Mouse (Mus musculus) urinary bladder, postnatal 14 days (tissue): Measurements from ENCODE around the gene Elp6.

ENCODE experiments used
- DNase-seq: peaks from one replicate; pipeline ENCODE4 v3.0.0; 2021; ENCODE audit warnings: low spot score

The Elp6 gene

DNA sequence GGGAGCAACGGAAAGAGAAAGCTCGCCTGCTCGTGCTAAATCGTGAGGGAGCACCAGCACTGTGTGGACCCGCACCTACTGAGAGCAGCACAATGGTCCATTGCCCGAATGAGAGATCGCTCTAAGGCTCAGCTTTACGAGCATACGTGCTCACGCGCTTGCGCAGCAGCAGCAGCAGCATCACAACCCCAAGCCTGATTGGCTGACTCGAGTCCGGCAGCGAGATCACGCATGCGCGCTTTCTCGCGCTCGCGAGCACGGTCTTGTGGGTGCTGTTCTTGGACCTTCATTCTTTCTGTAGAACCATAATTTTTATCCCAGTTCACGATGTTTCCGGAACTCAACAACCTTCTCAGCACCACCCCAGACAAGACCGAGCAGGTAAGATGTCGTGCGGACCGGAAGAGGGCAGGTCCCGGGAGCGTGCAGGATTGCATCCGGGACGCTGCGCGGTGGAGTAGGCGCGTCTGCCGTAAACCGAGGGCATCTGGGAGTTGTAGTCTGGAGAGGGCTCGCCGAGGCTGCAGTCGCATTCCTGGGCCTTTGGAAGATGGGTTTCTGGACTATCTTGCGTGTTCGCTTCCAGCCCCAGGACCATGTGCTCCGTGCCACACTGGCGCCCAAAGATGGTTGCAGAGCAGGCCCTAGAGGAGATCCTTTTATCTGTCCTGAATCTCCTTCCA lies at the start of gene Elp6:
TSS of gene Elp6 (plus strand) at position 205 of the 683 bp plus-strand sequence.
- peak; percentile 89 for DNase-seq

DNA sequence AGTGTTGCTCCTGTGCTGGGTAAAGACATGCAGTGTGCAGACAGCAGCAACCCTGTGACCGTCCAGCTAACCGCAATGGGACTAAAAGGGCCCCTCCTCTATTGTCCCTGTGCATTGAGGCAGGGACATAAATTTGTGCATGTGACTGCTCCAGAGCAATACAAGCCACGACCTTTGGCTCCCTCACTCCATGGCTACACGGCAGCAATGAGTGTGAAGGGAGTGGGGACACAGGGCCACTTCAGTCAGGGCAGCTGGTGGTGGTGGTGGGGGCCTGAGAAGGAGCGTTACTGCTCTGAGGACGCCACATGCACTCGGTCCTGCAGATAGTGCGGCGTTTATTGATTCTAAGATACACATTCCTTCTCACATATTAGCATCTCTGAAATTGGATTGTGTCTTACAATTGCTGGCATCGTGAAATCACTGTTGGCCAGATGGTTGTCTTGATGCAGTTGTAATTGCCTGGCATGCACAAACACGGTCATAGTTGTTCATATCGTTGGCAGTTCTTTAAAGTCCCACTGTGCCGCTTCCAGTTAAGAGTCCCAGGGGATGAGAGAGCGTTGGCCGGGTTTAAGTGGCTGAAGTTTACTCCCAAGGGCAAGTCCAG lies 49.5 kb upstream of the Elp6 start:
- DNase-seq: no peak

- DNase-seq: no peak
Observed at GRCm38 (mm10) chr9:110258646-110259045, 46.3 kb upstream of the Elp6 start.

DNA sequence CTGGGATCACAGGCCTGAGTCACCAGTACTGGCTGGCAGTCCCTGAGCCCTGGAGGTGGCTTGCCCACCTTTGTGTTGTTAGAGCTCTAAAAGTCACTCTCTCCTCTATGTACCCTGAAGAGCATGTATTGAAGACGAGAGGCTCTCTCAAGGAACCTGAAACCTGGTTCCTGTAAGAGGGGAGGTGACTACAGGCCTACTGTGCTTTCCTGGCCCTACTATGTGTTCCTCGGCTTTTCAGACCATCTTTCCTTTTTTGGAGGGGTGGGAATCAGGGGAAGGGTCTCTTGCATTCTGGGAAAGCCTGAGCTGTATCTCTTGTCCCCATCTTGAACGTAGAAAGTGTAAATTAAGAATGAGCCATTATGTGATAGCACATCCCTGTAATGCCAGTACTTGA lies 45.9 kb upstream of the Elp6 start:
- DNase-seq: no peak

DNA sequence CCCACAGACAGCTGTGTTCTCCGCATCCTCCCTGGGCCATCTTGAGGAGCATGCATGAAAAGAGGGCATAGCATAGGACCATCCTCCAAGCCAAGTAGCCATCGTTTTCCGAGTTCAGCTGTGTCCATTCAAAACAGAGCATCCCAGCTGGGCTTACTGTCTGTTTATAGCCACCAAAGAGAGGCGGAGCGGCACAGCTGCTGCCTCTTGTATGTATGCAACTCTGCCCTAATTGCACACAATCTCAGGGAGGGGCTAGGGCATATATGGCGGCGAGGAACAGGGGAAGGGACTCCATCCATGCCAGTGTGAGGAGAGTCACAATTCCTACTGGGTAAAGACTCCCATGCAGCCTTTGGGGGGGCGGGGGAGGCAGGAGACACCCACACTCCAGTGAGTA lies 41.8 kb upstream of the Elp6 start:
- no peak for DNase-seq

DNA sequence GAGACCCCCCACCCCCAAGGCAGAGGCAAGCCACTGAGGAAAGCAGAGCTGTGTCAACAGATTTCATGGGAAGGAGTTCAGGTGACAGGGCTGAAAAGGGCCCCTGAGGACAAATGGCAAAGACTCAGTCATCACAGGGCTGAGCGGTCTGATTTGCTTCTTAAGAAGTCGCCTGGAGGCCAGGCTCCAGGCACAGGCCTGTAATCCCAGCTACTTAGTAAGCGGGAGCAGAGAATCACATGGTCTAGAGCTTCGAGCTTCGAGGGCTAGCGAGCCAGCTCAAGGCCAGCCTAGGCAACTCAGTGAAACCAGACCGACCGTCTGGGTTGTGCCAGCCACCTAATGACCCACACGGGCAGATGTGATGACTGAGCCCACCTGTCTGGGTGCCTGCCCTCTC lies 40.0 kb upstream of the Elp6 start:
- no peak for DNase-seq

- no peak for DNase-seq
Observed at GRCm38 (mm10) chr9:110268416-110268815, 36.6 kb upstream of the Elp6 start.

DNA sequence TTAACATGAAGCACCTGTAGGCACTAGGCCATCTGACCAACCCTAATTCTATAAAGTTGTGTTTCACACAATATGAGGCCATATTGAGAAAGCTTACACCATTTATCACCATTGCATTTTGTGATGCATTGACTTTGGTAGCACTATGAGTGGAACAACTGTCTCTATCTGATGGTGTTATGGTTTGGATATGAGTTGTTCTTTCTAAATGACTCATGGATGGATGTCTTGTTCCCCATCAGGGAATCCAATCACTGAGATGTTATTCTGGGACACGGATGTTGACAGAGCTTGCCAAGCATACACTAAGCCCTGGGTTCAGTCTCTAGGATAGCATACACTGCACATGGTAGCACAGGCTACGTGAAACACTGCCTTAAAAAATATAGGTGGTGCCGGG lies 32.6 kb upstream of the Elp6 start:
- no peak for DNase-seq

GRCm38 (mm10) chr9:110273507-110273906 lies 31.5 kb upstream of the Elp6 start:
- DNase-seq: no peak

DNA sequence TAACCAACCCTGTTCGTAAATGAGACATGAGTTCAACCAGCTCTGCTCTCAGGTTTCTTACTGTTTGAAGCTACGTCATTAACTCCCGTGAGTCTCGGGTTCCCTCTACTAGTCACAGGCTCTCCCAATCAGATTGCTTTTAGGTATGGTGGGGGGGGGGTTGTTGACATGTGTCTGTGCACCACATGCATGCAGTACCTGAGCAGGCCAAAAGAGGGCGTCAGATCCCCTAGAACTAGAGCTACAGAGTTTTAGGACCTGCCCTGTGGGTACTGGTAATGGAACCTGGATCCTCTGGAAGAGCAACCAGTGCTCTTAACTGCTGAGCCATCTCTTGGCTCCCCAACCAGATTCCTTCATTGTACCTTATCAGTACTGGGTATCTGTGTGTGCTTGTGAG lies 29.1 kb upstream of the Elp6 start:
- DNase-seq: no peak

DNA sequence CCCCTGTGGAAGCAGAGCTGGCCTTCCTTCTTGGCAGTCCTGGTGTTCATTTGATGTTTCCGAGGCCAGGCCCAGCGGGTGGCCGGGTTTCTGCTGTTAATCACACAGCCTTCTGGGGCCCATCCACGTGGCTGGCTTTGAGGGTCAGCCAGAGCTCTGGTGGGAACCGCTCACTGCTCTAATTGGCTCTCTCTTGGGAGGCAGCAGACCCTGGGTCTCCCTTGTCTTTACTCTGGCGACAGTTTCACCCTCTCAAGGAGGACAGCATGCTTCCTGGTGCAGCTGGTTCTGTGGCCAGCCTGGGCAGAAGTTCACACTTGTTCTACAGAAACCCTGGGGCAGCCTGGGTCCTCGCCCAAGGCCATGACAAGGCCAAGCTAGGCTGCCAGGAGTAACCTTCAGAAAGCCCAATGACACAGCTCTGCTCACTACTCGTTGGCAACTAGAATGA lies 27.5 kb upstream of the Elp6 start:
- DNase-seq: no peak

- DNase-seq: no peak
Observed at GRCm38 (mm10) chr9:110284075-110284697, 20.8 kb upstream of the Elp6 start.

- DNase-seq: no peak
Observed at GRCm38 (mm10) chr9:110287321-110287924, 17.6 kb upstream of the Elp6 start.

DNA sequence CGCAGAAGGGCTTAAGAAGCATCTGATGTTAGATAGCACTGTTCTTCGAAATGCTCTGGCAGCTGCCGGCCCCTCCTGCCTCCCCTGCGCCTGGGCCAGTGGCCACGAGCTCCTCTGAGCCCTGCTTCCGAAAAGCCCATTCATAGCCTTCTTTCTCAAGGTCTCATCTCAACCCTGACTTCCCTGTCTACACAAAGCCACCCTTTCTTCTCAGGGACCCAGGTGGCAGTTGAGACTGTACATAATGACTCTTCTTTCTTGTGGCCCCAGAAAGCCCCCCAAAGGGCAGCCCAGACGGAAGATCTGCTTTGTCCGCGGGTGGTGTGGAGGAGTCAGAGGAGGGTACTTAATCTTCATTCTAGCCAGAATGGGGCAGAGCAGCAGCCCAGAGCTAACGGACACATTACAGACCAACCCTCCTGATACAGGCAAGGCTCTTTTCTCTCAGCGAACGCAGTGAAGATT lies 11.7 kb upstream of the Elp6 start:
- DNase-seq: no peak

DNA sequence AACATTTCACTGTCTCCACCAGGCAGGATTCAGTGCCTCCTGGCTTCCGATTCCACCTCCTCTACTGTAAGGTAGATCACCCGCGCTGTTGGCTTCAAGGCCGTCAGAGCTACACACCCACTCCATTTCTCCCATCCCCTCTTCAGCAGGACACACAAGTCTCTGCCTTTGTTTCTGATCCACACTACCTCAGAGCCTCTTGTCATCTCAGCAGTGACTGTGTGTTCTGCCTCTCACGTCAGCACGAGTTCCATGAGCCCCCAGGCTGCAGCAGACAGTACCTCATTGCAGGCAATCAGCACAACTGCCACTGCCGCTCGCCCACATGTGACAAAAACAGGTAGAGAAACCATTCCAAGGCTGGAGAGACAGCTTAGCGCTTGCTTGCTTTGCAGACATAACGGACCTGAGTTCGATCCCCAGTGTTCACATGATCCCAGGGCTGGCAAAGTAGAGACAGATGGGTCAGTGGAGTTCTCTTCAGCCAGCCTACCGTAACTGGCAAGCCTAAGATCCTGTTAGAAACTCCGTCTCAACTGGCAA lies 11.0 kb upstream of the Elp6 start:
- no peak for DNase-seq

- no peak for DNase-seq
Observed at GRCm38 (mm10) chr9:110294786-110295185, 10.2 kb upstream of the Elp6 start.

DNA sequence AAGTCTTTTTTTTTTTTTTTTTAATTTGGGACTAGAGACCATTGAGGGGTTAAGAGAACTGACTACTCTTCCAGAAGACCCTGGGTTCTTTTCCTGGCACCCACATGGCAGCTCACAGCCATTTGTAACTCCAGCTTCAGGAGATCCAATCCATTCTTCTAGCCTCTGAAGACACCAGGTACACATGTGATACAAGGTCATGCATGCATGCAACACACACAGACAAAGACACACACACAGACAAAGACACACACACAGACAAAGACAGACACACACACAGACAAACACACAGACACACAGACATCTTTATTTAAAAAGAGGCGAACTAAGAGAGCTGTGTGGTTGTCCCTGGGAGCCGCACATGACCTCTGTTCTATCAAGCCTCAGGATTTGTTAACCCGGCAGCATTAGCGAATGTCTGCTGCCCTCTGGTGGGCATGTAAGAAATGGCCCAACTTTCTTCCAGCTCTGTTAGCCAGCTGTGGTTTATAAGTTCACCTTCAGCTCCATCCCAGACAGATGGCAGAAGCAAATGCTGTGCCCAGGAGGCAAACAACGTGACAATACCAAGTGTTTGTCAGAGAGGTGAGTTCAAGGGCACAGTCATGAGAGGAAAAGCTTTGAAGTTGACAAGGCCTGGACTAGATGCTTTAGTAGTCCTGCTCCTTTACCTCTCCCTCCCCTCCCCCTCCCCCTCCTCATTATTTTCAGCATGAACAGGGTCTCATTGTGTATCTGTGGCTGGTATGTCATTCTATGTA lies 7.9 kb upstream of the Elp6 start:
- peak; percentile 82 for DNase-seq

- DNase-seq: no peak
Observed at GRCm38 (mm10) chr9:110304516-110304915, 457 bp upstream of the Elp6 start.

- no peak for DNase-seq
Observed at GRCm38 (mm10) chr9:110306371-110306770, 1.4 kb downstream of the Elp6 start.

- DNase-seq: no peak
Observed at GRCm38 (mm10) chr9:110314706-110315105, 9.7 kb downstream of the Elp6 start.

- DNase-seq: no peak
Observed at GRCm38 (mm10) chr9:110315410-110315809, 10.4 kb downstream of the Elp6 start.

DNA sequence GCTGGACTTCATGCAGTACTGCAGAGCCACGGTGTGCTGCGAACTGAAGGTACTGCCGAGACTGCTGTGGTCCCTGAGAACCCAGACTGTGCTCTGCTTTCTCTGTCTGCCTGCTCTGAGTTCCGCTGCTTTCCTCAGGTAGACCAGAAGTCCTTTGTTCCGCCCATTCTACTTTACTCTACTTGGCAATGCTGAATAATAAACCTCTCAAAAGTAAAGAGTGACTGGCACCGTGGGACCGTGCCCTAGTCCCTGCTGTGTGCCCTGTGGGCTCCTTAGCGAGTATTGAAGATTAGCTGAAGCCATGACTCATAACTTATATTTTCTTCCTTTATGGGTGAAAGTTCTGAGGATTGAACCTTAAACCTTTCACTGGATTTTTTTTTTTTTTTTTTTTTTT lies 10.9 kb downstream of the Elp6 start:
- no peak for DNase-seq
